Mouse (Mus musculus): ENCODE measurements around the gene Hdac11.

DNA sequence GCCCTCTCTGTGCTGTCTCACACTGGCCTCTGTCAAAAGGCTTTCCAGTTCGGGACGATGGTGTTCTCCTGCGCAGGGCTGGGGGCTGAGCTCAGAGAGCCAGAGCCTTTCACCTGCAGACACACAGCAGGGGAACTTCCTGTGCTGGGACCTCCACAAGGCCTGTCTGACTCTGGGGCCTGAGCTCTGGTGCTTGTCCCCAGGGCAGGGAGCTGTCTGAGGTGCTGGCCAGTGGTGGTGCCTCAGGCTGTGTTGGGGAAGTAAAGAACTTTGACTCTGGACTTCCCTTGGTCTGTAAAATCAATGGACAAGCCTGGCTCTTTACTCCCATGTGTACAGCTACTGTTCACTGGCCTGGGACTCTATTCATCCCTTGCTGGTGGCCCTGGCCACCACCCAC is 64.6 kb downstream of the Hdac11 start:
- TF ChIP-seq CTCF (IDR thresholded peaks at IDR 0.05; ENCODE audit: insufficient read depth, low read length) (no peak), POLR2A (IDR thresholded peaks at IDR 0.05; ENCODE audit: borderline replicate concordance, extremely low read depth, low read depth, low read length) (no peak)
